Mouse (Mus musculus) left cerebral cortex, postnatal 25 days (tissue): ENCODE measurements around the gene Glrp1. TPM values are rescaled to one million over a fixed set of nuclear protein-coding genes. Genes with fewer than 3 reads are reported as not detected.

Experiments
- DNase-seq, 2 experiments: peaks; one replicate each; pipeline ENCODE4 v3.0.0; 2022; ENCODE audit warnings: low spot score in 2 of 2, mixed read lengths in 1 of 2
- intact Hi-C: fragments of 180-260 bp; cut with DNase I; formaldehyde crosslinking; loops from one replicate; pipeline ENCODE4 v1.15.1; 2025
- total RNA-seq, 2 experiments: library from RNA; stranded (reverse); gene quantifications; 2 replicates each; pipeline ENCODE4 v1.2.3; 2021

Glrp1 gene
- not detected for total RNA-seq

DNA sequence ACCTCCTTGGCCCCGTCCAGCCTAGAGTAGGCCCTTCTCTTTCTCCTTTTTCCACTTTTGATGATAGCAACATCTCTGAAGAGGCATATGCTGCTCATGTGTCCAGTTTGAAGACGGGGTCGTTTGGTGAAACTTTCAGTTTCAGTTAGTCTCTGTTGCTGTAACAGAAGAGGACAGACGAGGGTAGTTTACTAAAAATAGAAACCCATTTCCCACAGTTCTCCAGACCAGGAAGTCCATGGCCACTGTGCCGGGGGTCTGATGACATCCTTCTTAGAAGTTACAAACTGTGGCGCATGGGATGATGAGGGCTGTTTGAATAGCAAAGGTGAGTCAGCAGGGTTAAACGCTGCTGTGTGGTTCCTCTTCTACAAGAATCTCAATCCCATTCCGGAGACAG, at the start of gene Glrp1:
Gene Glrp1, minus strand, starts transcription at position 278 of the 400 bp plus-strand sequence.
- no peak for DNase-seq
- intact Hi-C loops: no loop called here

DNA sequence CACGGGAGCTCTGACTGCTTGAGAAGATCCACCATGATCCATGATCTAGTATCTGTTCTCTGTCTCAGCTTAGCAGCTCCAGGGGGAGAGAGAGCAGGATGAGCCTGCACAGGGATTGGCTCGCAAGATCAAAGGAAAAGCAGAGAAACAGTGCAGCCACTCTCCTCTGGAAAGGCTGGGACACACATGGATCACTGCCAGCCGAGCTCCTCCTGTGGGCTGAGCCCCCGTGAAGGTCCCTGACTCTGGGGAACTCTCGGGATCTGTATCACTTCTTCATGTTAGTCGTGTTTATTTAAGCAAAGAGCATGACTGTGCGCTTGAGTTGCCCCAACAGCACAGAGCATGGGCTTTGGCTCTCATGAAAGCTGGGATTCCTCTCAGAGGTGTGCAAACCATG, 49.4 kb upstream of the Glrp1 start:
- intact Hi-C loops: loop anchor here (5.0 kb wide), 1 partner anchor 102 kb away; no protein-coding TSS in a partner anchor

GRCm38 (mm10) chr1:88558793-88559192, 48.9 kb upstream of the Glrp1 start:
- no peak for DNase-seq
- intact Hi-C loops: loop anchor here (5.0 kb wide), 1 partner anchor 101 kb away; no protein-coding TSS in a partner anchor

More for the DNA sequence above, 49.4 kb upstream of the Glrp1 start:
- no peak for DNase-seq

- DNase-seq: no peak
- intact Hi-C loops: loop anchor here (5.0 kb wide), 1 partner anchor 99 kb away; no protein-coding TSS in a partner anchor
These were observed 46.5 kb upstream of the Glrp1 start for GRCm38 (mm10) chr1:88556401-88556800.

- DNase-seq: peak; percentile 17 to 56
These were observed 43.8 kb upstream of the Glrp1 start for GRCm38 (mm10) chr1:88553500-88554187.

DNA sequence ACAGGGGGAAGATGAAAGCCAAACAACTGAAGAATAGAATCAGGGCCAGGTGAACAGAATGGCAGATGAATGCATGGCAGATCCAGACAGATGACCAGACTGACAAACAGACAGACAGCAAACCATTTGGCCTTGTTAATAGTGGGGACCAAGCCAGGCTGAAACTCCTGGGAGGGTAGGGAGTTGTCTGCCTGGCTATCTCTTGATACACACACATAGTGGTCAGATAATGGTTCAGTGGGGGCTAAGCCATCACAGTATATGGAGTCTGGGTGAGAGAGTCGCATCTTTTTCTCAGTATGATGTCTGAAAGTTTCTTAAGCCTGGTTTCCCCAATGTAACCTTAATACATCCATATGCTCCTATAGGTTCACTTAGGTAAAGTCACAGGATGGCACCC, 39.4 kb upstream of the Glrp1 start:
- intact Hi-C loops: no loop called here
- DNase-seq: no peak

More at GRCm38 (mm10) chr1:88553500-88554187, 43.8 kb upstream of the Glrp1 start:
- intact Hi-C loops: no loop called here

DNA sequence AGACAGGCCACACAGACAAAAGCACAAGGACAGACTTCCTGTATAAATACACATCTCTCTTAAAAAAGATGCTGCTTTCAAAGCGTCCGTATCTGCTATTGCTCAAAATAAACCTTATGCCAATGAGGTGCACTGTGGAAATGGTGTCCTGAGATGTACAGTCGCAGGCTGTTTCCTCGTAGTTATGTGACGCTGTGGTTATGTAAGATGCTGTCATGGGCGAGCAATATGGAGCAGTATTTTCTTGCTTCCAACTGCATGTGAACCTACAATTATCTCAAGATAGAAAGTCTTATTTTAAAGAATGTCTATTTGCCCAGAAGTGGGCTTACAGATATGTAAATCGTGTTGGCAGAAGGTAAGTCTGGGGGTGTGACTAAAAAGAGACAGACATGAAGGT, 37.3 kb upstream of the Glrp1 start:
- DNase-seq: peak in 1 of 2 experiments; percentile 81
- intact Hi-C loops: no loop called here

DNA sequence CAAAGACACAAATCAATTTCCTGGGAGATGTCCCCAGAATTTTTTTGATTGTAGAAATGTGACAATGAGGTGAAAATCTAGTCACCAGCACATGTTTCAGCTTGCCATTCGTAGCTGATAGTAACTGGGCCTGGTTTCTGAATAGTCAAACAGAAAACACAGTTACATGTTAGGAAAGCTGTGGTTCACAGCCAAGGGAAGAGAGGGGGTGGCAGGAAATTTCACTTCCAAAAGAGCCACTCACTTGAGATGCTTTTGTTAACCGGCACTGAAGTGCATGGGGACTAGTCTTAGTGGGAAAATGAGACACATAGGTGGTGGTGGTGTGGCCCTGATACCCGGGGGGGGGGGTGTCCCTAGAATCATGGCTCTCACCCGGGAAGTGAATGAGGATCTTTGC, 33.7 kb upstream of the Glrp1 start:
- peak in 1 of 2 experiments; percentile 72 for DNase-seq
- intact Hi-C loops: loop anchor here (5.0 kb wide), 1 partner anchor 66 kb away; no protein-coding TSS in a partner anchor

DNA sequence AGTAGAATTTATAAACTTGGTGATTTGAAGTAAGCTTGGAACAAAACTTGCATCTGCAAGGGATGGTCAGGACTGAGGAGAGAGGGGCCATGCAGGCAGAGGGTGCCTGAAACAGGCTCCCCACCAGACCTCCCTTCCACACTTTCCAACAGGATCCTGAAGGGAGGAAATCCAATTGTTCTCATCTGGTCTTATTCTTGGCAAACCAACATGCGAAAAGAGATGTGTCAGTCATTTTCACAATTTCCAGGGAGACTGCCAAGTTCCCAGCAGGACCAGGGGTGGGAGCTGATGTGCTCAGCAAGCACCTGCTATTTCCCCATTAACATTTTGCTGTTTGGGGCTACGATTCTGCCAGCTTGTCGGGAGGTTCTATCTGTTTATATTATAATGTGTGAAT, 30.0 kb upstream of the Glrp1 start:
- DNase-seq: peak; percentile 29 to 49

GRCm38 (mm10) chr1:88539256-88539655, 29.4 kb upstream of the Glrp1 start:
- intact Hi-C loops: no loop called here
- DNase-seq: no peak

More for the DNA sequence above, 30.0 kb upstream of the Glrp1 start:
- intact Hi-C loops: loop anchor here (5.0 kb wide), 1 partner anchor 63 kb away; no protein-coding TSS in a partner anchor

DNA sequence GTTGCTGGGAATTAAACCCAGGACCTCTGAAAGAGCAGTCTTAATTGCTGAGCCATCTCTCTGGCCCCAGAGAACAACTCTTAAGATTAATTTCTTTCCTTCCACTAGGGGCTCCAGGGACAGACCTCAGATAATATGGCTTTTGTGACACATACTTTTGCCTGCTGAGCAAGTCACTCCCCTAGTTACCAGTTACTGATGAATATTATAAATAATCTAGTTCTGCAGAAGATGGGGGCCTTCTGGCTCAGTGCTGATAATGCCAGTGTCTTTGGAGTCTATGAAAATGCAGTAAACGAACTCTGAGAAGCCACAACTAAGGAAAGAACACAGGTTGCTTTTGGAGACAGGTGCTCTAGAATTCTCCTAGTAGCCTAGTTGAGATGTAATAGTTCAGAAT, 26.4 kb upstream of the Glrp1 start:
- intact Hi-C loops: no loop called here
- DNase-seq: no peak

GRCm38 (mm10) chr1:88534091-88534490, 24.2 kb upstream of the Glrp1 start:
- no peak for DNase-seq
- intact Hi-C loops: no loop called here

DNA sequence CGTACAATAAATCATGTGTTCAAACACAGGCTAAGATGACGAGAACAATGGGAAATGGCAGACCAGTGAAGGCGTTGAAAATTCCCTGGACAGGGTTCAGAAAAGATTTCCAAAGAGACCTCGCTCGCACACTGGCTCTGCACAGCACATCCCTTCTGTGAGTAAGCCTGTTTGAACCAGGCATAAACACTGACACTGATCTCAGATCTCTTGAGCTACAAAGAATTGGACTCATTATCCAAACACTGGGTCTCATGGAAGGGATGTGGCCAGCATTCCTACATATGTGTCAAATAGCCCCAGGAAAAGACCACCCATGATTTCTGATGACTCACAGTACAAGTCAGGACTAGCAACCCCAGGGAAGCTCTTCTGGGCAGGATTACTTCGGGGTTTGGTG, 16.3 kb upstream of the Glrp1 start:
- DNase-seq: no peak
- intact Hi-C loops: no loop called here

DNA sequence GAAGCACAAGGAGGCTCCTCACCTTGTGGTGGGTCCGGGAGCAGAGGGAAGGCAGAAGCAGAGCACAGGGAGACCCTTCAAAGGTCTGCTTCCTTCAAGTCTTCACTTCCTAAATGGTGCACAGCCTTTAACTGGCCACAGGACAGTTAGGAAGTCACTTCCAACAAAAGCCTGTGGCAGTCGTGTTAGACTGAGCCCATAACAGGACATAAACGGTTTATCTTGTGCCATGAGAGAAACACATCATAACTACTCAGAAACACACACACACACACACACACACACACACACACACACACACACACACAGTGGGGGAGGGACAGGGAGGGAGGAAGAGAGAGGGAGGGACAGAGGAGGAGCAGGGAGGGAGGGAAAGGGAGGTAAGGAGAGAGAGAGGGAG, 15.8 kb upstream of the Glrp1 start:
- intact Hi-C loops: no loop called here
- no peak for DNase-seq

DNA sequence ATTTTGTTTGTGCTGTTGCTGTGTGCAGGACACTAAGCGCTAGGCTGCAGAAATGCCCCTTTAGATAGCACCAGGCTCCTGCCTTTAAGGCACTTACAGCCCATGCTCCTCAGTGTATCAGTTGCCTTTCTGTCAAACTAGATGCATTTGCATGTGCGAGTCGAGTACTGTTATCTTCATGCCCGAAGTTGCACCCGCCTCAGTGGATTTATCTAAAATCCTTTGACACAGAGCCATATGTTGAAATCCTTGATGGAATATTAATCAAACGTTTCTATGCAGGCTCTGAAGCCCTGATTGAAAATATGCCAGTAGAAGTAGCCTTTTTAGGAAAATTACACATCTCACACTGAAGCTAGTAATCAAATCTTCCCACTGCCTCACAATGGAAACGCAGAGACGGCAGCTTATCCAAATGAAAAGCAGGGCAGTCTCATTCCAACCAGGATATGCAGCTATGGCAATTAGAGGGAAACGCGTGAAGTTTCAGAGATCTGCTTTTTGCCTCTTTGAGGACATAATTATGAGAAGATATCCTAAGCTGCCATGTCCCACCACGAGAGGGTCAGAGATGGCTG, 11.4 kb upstream of the Glrp1 start:
- peak in 1 of 2 experiments; percentile 40 for DNase-seq
- intact Hi-C loops: no loop called here

GRCm38 (mm10) chr1:88513613-88514012, 3.7 kb upstream of the Glrp1 start:
- intact Hi-C loops: no loop called here
- DNase-seq: no peak

DNA sequence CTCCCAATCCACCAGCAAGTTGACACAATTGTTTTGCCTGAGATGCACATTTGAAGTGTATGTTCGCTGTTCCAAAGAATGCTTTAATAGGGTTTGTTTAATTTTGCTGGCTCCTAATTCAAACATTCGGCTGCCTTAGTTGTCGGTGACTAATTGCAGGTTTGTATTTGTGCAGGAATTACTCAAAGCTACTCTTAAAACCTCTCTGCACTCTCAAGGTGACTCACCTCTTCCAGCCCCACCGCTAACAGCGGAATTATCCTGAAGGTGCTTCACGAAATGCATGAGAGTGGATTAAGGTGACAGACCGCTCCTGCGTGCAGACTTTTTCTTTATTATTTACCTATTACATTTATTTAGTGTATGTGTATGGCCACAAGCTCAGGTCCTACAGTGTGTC, 2.0 kb downstream of the Glrp1 start:
- DNase-seq: no peak
- intact Hi-C loops: no loop called here

DNA sequence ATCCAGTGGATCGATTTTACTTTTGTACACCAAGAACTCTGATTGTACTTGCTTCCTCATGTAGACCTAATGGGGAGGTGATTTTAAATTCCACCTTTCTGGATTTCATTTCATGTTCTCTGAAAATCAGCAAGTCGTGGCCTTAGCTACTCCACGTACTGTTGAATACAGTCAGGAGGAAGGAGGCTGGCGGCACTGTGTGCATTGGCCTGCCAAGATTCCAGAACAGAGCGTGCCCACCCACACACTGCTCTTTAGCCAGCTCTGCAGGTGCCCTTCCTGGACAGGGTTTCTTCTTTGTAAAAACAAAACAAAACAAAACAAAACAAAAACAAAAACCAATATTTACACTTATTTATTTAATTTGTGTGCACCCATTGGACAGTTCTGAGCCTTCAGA, 2.7 kb downstream of the Glrp1 start:
- intact Hi-C loops: no loop called here
- DNase-seq: no peak

DNA sequence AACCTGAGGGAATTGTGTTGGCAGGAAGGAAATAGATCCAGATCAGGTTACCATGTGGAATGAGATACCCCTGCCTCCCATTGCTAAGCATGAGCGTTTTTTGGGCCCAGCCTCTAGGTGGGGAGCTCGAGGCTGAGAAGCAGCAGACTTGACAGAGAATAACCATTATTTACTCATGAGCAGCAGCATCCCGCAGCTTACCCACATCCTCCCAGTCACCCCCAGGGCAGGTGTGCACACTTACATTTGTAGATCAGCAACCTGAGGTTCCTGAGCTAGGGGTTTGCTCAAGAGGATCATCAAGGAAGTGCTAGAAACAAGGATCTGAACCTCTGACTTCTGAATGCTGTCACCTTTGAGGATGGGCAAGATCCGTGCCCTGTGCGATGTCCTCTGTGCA, 3.5 kb downstream of the Glrp1 start:
- no peak for DNase-seq
- intact Hi-C loops: no loop called here

DNA sequence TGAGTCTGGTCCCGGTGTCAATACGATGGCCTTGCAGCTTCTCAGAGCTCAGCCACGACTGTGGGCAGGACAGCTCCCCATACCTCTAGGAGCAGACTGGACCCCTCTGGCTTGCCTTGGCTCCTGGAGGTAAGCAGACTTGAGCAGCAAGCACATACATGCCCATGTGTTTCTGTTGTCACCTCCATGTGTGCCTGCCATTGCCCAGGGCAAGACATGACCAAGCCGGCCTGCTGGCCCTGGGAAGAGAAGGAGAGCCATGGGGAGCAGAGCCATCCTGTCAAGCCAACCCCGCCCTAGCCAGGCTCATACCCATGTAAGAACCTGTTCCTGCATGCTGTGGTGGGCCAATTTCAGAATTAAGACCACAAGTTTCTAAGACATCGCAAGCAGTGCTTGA, 4.2 kb downstream of the Glrp1 start:
- intact Hi-C loops: no loop called here
- no peak for DNase-seq

GRCm38 (mm10) chr1:88504531-88504945, 5.3 kb downstream of the Glrp1 start:
- intact Hi-C loops: no loop called here
- no peak for DNase-seq
